ENCODE assay signal across 8 mouse cellular contexts in the genomic region with DNA sequence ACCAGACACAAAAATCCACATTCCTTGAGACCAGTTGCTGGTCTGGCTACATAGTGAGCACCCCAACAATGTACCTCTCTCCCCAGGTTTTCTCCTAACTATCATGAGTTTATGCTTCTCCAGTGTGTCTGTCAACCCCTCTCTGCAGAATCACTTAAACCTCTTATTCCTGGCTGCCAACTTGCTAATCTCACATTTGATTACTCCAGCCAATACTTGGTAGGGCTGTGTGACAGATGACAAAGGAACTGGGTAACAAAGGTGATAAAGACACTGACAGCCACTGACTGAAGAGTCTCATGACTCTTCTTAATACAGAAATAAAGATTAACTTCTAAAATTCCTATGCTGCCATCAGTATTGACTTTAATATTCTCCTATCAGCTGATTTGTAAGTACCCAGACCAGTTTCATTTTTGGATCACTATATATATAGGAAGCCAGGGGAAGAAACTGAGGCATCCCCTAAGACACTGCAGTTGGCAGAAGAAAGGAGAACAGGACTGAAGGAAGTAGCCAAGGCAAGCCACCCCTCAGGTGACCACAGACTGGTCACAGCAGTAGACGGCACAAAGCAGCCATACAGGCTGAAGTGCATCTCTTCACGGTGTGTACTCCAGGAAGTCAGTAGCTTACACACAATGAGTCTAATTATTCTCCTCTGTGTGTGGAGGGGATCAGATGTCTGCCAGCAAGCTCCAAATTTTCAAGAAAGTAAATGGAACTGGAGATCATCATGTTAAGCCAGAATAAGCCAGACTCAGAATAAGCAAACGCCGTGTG. TPM values are rescaled to one million over a fixed set of nuclear protein-coding genes. Genes with fewer than 3 reads are reported as not detected.
DNase-seq lines count a peak whose midpoint lies in the region; ATAC-seq and TF ChIP-seq lines count a peak whose summit lies in the region.
"Not testable (repeated sequence)": the region's sequence is repeated elsewhere in the genome, so short reads cannot be mapped to it uniquely, and the experiment has no call there.
"Had no signal": no experiment of that assay in that cellular context is flagged by ENCODE, and none has a peak within 500 bp of the region (broad histone marks: within the 10 kb centered on the region; RNA-seq: fewer than 3 reads in every experiment).

No protein-coding gene starts in this region.

- not testable (repeated sequence) for H3K4me3 ChIP-seq in embryonic facial prominence, embryonic 14.5 days (ENCODE audit: low read depth, low read length); heart, adult 2 months; heart, embryonic 15.5 days; limb, embryonic 12.5 days (replicated peaks); lung, embryonic 15.5 days; myocyte

- H3K4me1 ChIP-seq in embryonic facial prominence, embryonic 14.5 days (ENCODE audit: control insufficient read depth, insufficient read depth, low read length); heart, adult 2 months (ENCODE audit: control insufficient read depth, insufficient read depth, low read length); lung, embryonic 15.5 days: not testable (repeated sequence)
- peaks cover 25% of the 10 kb centered on the region for H3K4me1 ChIP-seq in heart, embryonic 15.5 days (replicated peaks)
- peaks cover 18% of the 10 kb centered on the region for H3K4me1 ChIP-seq in limb, embryonic 12.5 days (replicated peaks)

- 55% methylated on average over 2 of the region's 4 CpGs for WGBS in embryonic facial prominence, embryonic 14.5 days
- 56% methylated on average over 3 of the region's 4 CpGs for WGBS in heart, adult 2 months
- WGBS in heart, embryonic 15.5 days: 45% methylated on average over 3 of the region's 4 CpGs
- WGBS in limb, embryonic 12.5 days: 60% methylated on average over 3 of the region's 4 CpGs
- 59% methylated on average over 2 of the region's 4 CpGs for WGBS in lung, embryonic 15.5 days

- not testable (repeated sequence) for H3K27ac ChIP-seq in embryonic facial prominence, embryonic 14.5 days (replicated peaks; ENCODE audit: low read depth, low read length); limb, embryonic 12.5 days; lung, embryonic 15.5 days
- peak overlapping the region; percentile 43 for H3K27ac ChIP-seq in heart, adult 2 months
- peak overlapping the region; percentile 49; the same call in 1 of the 2 replicates for H3K27ac ChIP-seq in heart, embryonic 15.5 days

- intact Hi-C loops in heart, adult 2 months (cut with DNase I): loop anchor here (5.0 kb wide), 1 partner anchor 46 kb away; no protein-coding TSS in a partner anchor

- H3K27me3 ChIP-seq in embryonic facial prominence, embryonic 14.5 days (replicated peaks; ENCODE audit: control insufficient read depth, insufficient read depth, low read length); heart, adult 2 months (ENCODE audit: control insufficient read depth, insufficient read depth, low read length); heart, embryonic 15.5 days; limb, embryonic 12.5 days; lung, embryonic 15.5 days; myocyte (ENCODE audit: control insufficient read depth, insufficient read depth, insufficient read length): not testable (repeated sequence)

- TF ChIP-seq EP300 in heart, adult 2 months (IDR thresholded peaks at IDR 0.05; ENCODE audit: insufficient read depth, low read depth, low read length): not testable (repeated sequence)

- not testable (repeated sequence) for DNase-seq in embryonic facial prominence, embryonic 14.5 days (ENCODE audit: low spot score); heart, adult 2 months

- H3K4me2 ChIP-seq in embryonic facial prominence, embryonic 14.5 days (ENCODE audit: low read depth, low read length); limb, embryonic 12.5 days; lung, embryonic 15.5 days: not testable (repeated sequence)
- peak overlapping the region; percentile 6; the same call in 1 of the 2 replicates for H3K4me2 ChIP-seq in heart, embryonic 15.5 days
- peak overlapping the region; percentile 6 for H3K4me2 ChIP-seq in myocyte (ENCODE audit: low read depth)

- not testable (repeated sequence) for TF ChIP-seq POLR2A in heart, adult 2 months (IDR thresholded peaks at IDR 0.05; ENCODE audit: insufficient read depth, low read depth, low read length); myocyte (IDR thresholded peaks at IDR 0.05; ENCODE audit: insufficient read length, low read depth)

- peak; percentile 72; the same call in 1 of the 2 replicates for ATAC-seq in embryonic facial prominence, embryonic 14.5 days (ENCODE audit: low read depth)
- not testable (repeated sequence) for ATAC-seq in heart, embryonic 15.5 days (replicated peaks; ENCODE audit: insufficient number of reproducible peaks, insufficient read depth, low FRiP score, low read depth)
- peak; percentile 52 to 63; a peak in 3 of 4 replicates for ATAC-seq in hematopoietic stem cell, adult 5-6 weeks (replicated peaks in 1 of 2; ENCODE audit: insufficient read depth in 1 of 2, low FRiP score in 2 of 2, low TSS enrichment in 1 of 2, low read depth in 1 of 2, poor library complexity in 2 of 2, severe bottlenecking in 2 of 2)
- ATAC-seq in limb, embryonic 12.5 days (ENCODE audit: insufficient number of reproducible peaks, insufficient read depth, low FRiP score, low TSS enrichment, low read depth): peak; percentile 11; the same call in 1 of the 2 replicates
- peak; percentile 44; the same call in 1 of the 2 replicates for ATAC-seq in lung, embryonic 15.5 days (ENCODE audit: borderline replicate concordance, extremely low read depth, low FRiP score, low TSS enrichment)

- TF ChIP-seq CTCF in heart, adult 2 months (IDR thresholded peaks at IDR 0.05): not testable (repeated sequence)

- H3ac ChIP-seq in myocyte (ENCODE audit: control insufficient read depth, insufficient read length): not testable (repeated sequence)

- H3K79me2 ChIP-seq in heart, adult 2 months (replicated peaks; ENCODE audit: control insufficient read depth, insufficient read depth, low read length); myocyte (ENCODE audit: control insufficient read depth, insufficient read depth): not testable (repeated sequence)

- not testable (repeated sequence) for H3K9me3 ChIP-seq in embryonic facial prominence, embryonic 14.5 days (ENCODE audit: control insufficient read depth, low read length); heart, embryonic 15.5 days (replicated peaks); limb, embryonic 12.5 days; lung, embryonic 15.5 days

- H3K9ac ChIP-seq in embryonic facial prominence, embryonic 14.5 days (ENCODE audit: low read depth, low read length); heart, adult 2 months (ENCODE audit: low read depth, low read length); heart, embryonic 15.5 days; limb, embryonic 12.5 days (replicated peaks); lung, embryonic 15.5 days: not testable (repeated sequence)

- not testable (repeated sequence) for H3K36me3 ChIP-seq in embryonic facial prominence, embryonic 14.5 days (ENCODE audit: control insufficient read depth, insufficient read depth, low read length); heart, adult 2 months (ENCODE audit: control insufficient read depth, insufficient read depth, low read length); heart, embryonic 15.5 days; limb, embryonic 12.5 days; lung, embryonic 15.5 days; myocyte (ENCODE audit: control insufficient read depth, insufficient read depth)

RNA-seq across cellular contexts. Expression of a gene that starts 20.6 kb away (rescaled TPM):
- 15.7 and 17.3 TPM in 2 replicates for polyA plus RNA-seq in embryonic facial prominence, embryonic 14.5 days (2014; fragmentation: Nextera tagmentation; extraction: Ambion mirVana)
- total RNA-seq in heart, adult 2 months (2021): 10 to 100 TPM; 84.1 to 90.6 TPM
- polyA plus RNA-seq in heart, adult 2 months (2012; rRNA removed): 33.2 and 56.4 TPM in 2 replicates
- polyA plus RNA-seq in heart, embryonic 15.5 days (2015; fragmentation: Nextera tagmentation; extraction: Ambion mirVana): 25.5 and 26.2 TPM in 2 replicates
- 23.2 and 24.1 TPM in 2 replicates for total RNA-seq in hematopoietic stem cell, adult 5-6 weeks (2017)
- 10.5 and 10.7 TPM in 2 replicates for polyA plus RNA-seq in limb, embryonic 12.5 days (2016; fragmentation: Nextera tagmentation; extraction: Ambion mirVana)
- polyA plus RNA-seq in lung, embryonic 15.5 days (2015; fragmentation: Nextera tagmentation; extraction: Ambion mirVana): 12.5 and 12.9 TPM in 2 replicates
- 3.6 TPM for polyA plus RNA-seq in myocyte (2012; fragmentation: generic; extraction: Trizol)
- total RNA-seq: MEL had no signal

RNA-seq across cellular contexts. Expression of a gene that starts 52.1 kb away (rescaled TPM):
- polyA plus RNA-seq in embryonic facial prominence, embryonic 14.5 days (2014; fragmentation: Nextera tagmentation; extraction: Ambion mirVana): 68.8 and 77.9 TPM in 2 replicates
- total RNA-seq in heart, adult 2 months (2021): 10 to 100 TPM; 24.8 to 33.6 TPM
- polyA plus RNA-seq in heart, adult 2 months (2012; rRNA removed): 14.4 and 19.9 TPM in 2 replicates
- 65.4 and 71.8 TPM in 2 replicates for polyA plus RNA-seq in heart, embryonic 15.5 days (2015; fragmentation: Nextera tagmentation; extraction: Ambion mirVana)
- 29.4 and 43.9 TPM in 2 replicates for total RNA-seq in hematopoietic stem cell, adult 5-6 weeks (2017)
- 82.6 and 90.1 TPM in 2 replicates for polyA plus RNA-seq in limb, embryonic 12.5 days (2016; fragmentation: Nextera tagmentation; extraction: Ambion mirVana)
- polyA plus RNA-seq in lung, embryonic 15.5 days (2015; fragmentation: Nextera tagmentation; extraction: Ambion mirVana): 85.6 and 92.5 TPM in 2 replicates
- 39.0 TPM for polyA plus RNA-seq in myocyte (2012; fragmentation: generic; extraction: Trizol)
